Mouse (Mus musculus) stomach, embryonic 15.5 days (tissue): ENCODE measurements around the gene Rnf216. TPM values are rescaled to one million over a fixed set of nuclear protein-coding genes. Genes with fewer than 3 reads are reported as not detected.

Experiments
- ATAC-seq: fragments of 200-750 bp; cut with Nextera tagmentation; 2 replicates; pipeline ENCODE4 v1.8.0; 2017; ENCODE audit warnings: low read depth, moderate number of reproducible peaks, moderate TSS enrichment; ENCODE audit not compliant: insufficient read depth, low FRiP score
- H3K27ac ChIP-seq: fragments of 300-500 bp; sonication (generic); 2 replicates; pipeline ENCODE4 v1.5.1; 2015; ENCODE audit warnings: mild to moderate bottlenecking, inconsistent platforms
- H3K27me3 ChIP-seq: fragments of 300-500 bp; sonication (generic); replicated peaks from 2 replicates; pipeline ENCODE4 v1.6.1; 2015; ENCODE audit warnings: inconsistent platforms
- H3K36me3 ChIP-seq: fragments of 300-500 bp; sonication (generic); 2 replicates; pipeline ENCODE4 v1.6.1; 2015; ENCODE audit warnings: inconsistent platforms
- H3K4me1 ChIP-seq: fragments of 300-500 bp; sonication (generic); 2 replicates; pipeline ENCODE4 v1.6.1; 2015; ENCODE audit warnings: inconsistent platforms
- H3K4me2 ChIP-seq: fragments of 300-500 bp; sonication (generic); 2 replicates; pipeline ENCODE4 v1.6.1; 2015; ENCODE audit warnings: mild to moderate bottlenecking, inconsistent platforms
- H3K4me3 ChIP-seq: fragments of 300-500 bp; sonication (generic); replicated peaks from 2 replicates; pipeline ENCODE4 v1.5.1; 2015; ENCODE audit warnings: inconsistent platforms
- H3K9ac ChIP-seq: fragments of 300-500 bp; sonication (generic); 2 replicates; pipeline ENCODE4 v1.6.1; 2015; ENCODE audit warnings: inconsistent platforms
- H3K9me3 ChIP-seq: fragments of 300-500 bp; sonication (generic); 2 replicates; pipeline ENCODE4 v1.6.1; 2016; ENCODE audit warnings: inconsistent platforms
- WGBS: fragments of 180-500 bp; shearing (Covaris S2); methylation state at CpG from one replicate; pipeline ENCODE4 v1.1.7; 2015; 5-methylcytosine and 5-hydroxymethylcytosine counted together
- polyA plus RNA-seq: library from polyadenylated mRNA; unstranded; fragments of >200 nt; fragmentation: Nextera tagmentation; extraction: Ambion mirVana; gene quantifications from 2 replicates; pipeline ENCODE4 v1.2.1, GENCODE M21; 2015

The Rnf216 gene
- polyA plus RNA-seq, 1 experiment from 2014 or later, result 33.9 TPM

- H3K4me1 ChIP-seq, result peaks cover 20% of the 10 kb centered on the region
- H3K4me2 ChIP-seq, result no peak overlapping the region
- 0 out of 2 replicates have a peak overlapping the region, but pooled peaks have one; percentile 42 for H3K27ac ChIP-seq
- H3K27me3 ChIP-seq, result no peaks in the 10 kb centered on the region
- ATAC-seq, result no peak
- no peaks in the 10 kb centered on the region for H3K9me3 ChIP-seq
- H3K4me3 ChIP-seq, result no peak overlapping the region
- WGBS, result 36% methylated on average over 2 of the region's 2 CpGs
- no peak overlapping the region for H3K9ac ChIP-seq
- H3K36me3 ChIP-seq, result peaks cover 5% of the 10 kb centered on the region; the same call in 1 of the 2 replicates
These were observed 51.9 kb downstream of the Rnf216 start for GRCm38 (mm10) chr5:143060774-143061385.

- Histone ChIP-seq H3K27ac (peak overlapping the region; percentile 88; the same call in 1 of the 2 replicates), H3K9ac (no peak overlapping the region), H3K27me3 (no peaks in the 10 kb centered on the region), H3K36me3 (peaks cover 5% of the 10 kb centered on the region; the same call in 1 of the 2 replicates), H3K4me1 (peaks cover 24% of the 10 kb centered on the region), H3K4me2 (no peak overlapping the region), H3K9me3 (no peaks in the 10 kb centered on the region), H3K4me3 (no peak overlapping the region)
- WGBS, result 70% methylated on average over 1 of the region's 1 CpGs
- peak; percentile 16; the same call in 1 of the 2 replicates for ATAC-seq
These were observed 52.8 kb downstream of the Rnf216 start for GRCm38 (mm10) chr5:143059958-143060357.

GRCm38 (mm10) chr5:143059182-143059581 is 53.6 kb downstream of the Rnf216 start:
- Histone ChIP-seq H3K4me3 (no peak overlapping the region), H3K9ac (no peak overlapping the region), H3K27ac (peak overlapping the region; percentile 88), H3K27me3 (no peaks in the 10 kb centered on the region), H3K4me1 (peaks cover 24% of the 10 kb centered on the region), H3K9me3 (no peaks in the 10 kb centered on the region), H3K4me2 (no peak overlapping the region), H3K36me3 (no peaks in the 10 kb centered on the region; the same call in 1 of the 2 replicates)
- ATAC-seq, result peak; percentile 65; the same call in 1 of the 2 replicates

- H3K27me3 ChIP-seq, result no peaks in the 10 kb centered on the region
- H3K4me1 ChIP-seq, result peaks cover 24% of the 10 kb centered on the region
- H3K27ac ChIP-seq, result peak overlapping the region; percentile 88
- H3K9ac ChIP-seq, result no peak overlapping the region
- no peaks in the 10 kb centered on the region; the same call in 1 of the 2 replicates for H3K36me3 ChIP-seq
- H3K4me2 ChIP-seq, result no peak overlapping the region
- no peak overlapping the region for H3K4me3 ChIP-seq
- no peaks in the 10 kb centered on the region for H3K9me3 ChIP-seq
- ATAC-seq, result no peak
These were observed 54.1 kb downstream of the Rnf216 start for GRCm38 (mm10) chr5:143058675-143059074.

- Histone ChIP-seq H3K27me3 (no peaks in the 10 kb centered on the region), H3K27ac (peak overlapping the region; percentile 88), H3K4me3 (no peak overlapping the region), H3K4me2 (no peak overlapping the region), H3K9ac (no peak overlapping the region), H3K4me1 (peaks cover 24% of the 10 kb centered on the region), H3K36me3 (no peaks in the 10 kb centered on the region; the same call in 1 of the 2 replicates), H3K9me3 (no peaks in the 10 kb centered on the region)
- peak; percentile 73 for ATAC-seq
- 26% methylated on average over 2 of the region's 2 CpGs for WGBS
These were observed 54.6 kb downstream of the Rnf216 start for GRCm38 (mm10) chr5:143058208-143058607.

- H3K36me3 ChIP-seq, result no peaks in the 10 kb centered on the region; the same call in 1 of the 2 replicates
- H3K9ac ChIP-seq, result no peak overlapping the region
- H3K4me2 ChIP-seq, result no peak overlapping the region
- ATAC-seq, result no peak
- peaks cover 24% of the 10 kb centered on the region for H3K4me1 ChIP-seq
- no peaks in the 10 kb centered on the region for H3K9me3 ChIP-seq
- peak overlapping the region; percentile 88 for H3K27ac ChIP-seq
- H3K27me3 ChIP-seq, result no peaks in the 10 kb centered on the region
- 56% methylated on average over 1 of the region's 1 CpGs for WGBS
- H3K4me3 ChIP-seq, result no peak overlapping the region
These were observed 55.0 kb downstream of the Rnf216 start for GRCm38 (mm10) chr5:143057753-143058152.

GRCm38 (mm10) chr5:143056191-143056880 is 56.5 kb downstream of the Rnf216 start:
- 53% methylated on average over 4 of the region's 4 CpGs for WGBS
- Histone ChIP-seq H3K27me3 (no peaks in the 10 kb centered on the region), H3K27ac (peak overlapping the region; percentile 75), H3K4me2 (no peak overlapping the region), H3K9me3 (no peaks in the 10 kb centered on the region), H3K4me1 (peaks cover 27% of the 10 kb centered on the region), H3K4me3 (no peak overlapping the region), H3K36me3 (no peaks in the 10 kb centered on the region), H3K9ac (no peak overlapping the region)
- no peak for ATAC-seq

- no peaks in the 10 kb centered on the region for H3K9me3 ChIP-seq
- H3K4me1 ChIP-seq, result peaks cover 29% of the 10 kb centered on the region
- ATAC-seq, result no peak
- no peak overlapping the region for H3K9ac ChIP-seq
- H3K4me3 ChIP-seq, result no peak overlapping the region
- H3K36me3 ChIP-seq, result no peaks in the 10 kb centered on the region
- WGBS, result 58% methylated on average over 3 of the region's 3 CpGs
- no peak overlapping the region for H3K4me2 ChIP-seq
- H3K27ac ChIP-seq, result peak overlapping the region; percentile 75
- no peaks in the 10 kb centered on the region for H3K27me3 ChIP-seq
These were observed 57.2 kb downstream of the Rnf216 start for GRCm38 (mm10) chr5:143055501-143056125.

- Histone ChIP-seq H3K9ac (no peak overlapping the region), H3K27me3 (no peaks in the 10 kb centered on the region), H3K4me3 (no peak overlapping the region), H3K4me2 (no peak overlapping the region), H3K36me3 (no peaks in the 10 kb centered on the region), H3K9me3 (no peaks in the 10 kb centered on the region), H3K4me1 (peaks cover 38% of the 10 kb centered on the region), H3K27ac (no peak overlapping the region)
- WGBS, result 75% methylated on average over 2 of the region's 2 CpGs
- ATAC-seq, result no peak
These were observed 58.1 kb downstream of the Rnf216 start for GRCm38 (mm10) chr5:143054703-143055102.

GRCm38 (mm10) chr5:143053132-143053972 is 59.4 kb downstream of the Rnf216 start:
- H3K27ac ChIP-seq, result peak overlapping the region; percentile 51
- no peak overlapping the region for H3K4me3 ChIP-seq
- peaks cover 34% of the 10 kb centered on the region for H3K4me1 ChIP-seq
- H3K36me3 ChIP-seq, result no peaks in the 10 kb centered on the region
- 53% methylated on average over 5 of the region's 5 CpGs for WGBS
- no peaks in the 10 kb centered on the region for H3K9me3 ChIP-seq
- H3K27me3 ChIP-seq, result no peaks in the 10 kb centered on the region
- H3K9ac ChIP-seq, result no peak overlapping the region
- no peak overlapping the region for H3K4me2 ChIP-seq
- no peak for ATAC-seq

- ATAC-seq, result peak; percentile 74; the same call in 1 of the 2 replicates
- Histone ChIP-seq H3K4me2 (no peak overlapping the region), H3K27me3 (no peaks in the 10 kb centered on the region), H3K27ac (peak overlapping the region; percentile 51; the same call in 1 of the 2 replicates), H3K4me3 (no peak overlapping the region), H3K4me1 (peaks cover 36% of the 10 kb centered on the region), H3K36me3 (no peaks in the 10 kb centered on the region), H3K9me3 (no peaks in the 10 kb centered on the region), H3K9ac (no peak overlapping the region)
- WGBS, result 85% methylated on average over 2 of the region's 2 CpGs
These were observed 60.1 kb downstream of the Rnf216 start for GRCm38 (mm10) chr5:143052677-143053076.
